Mouse (Mus musculus): ENCODE data around the gene Zfp110. TPM values are rescaled to one million over a fixed set of nuclear protein-coding genes. Genes with fewer than 3 reads are reported as not detected.
"Not testable (repeated sequence)": the region's sequence is repeated elsewhere in the genome, so short reads cannot be mapped to it uniquely, and the experiment has no call there.

Zfp110 gene
- total RNA-seq (2021) = 10 to 100 TPM in 1 of 2 experiments, 1 to 10 TPM in 1; 8.9 to 10.3 TPM
- long read RNA-seq, experiment 1, partial matches to known transcripts = 1 of 3 reads
- long read RNA-seq, experiment 1, other reads (novel, unspliced or antisense) = 1 of 3 reads
- long read RNA-seq, experiment 2, transcript Zfp110-201 (8 exons, 3,591 nt) = major isoform, 6 of 11 reads
- long read RNA-seq, experiment 2, partial matches to known transcripts = 1 of 11 reads
- long read RNA-seq, experiment 2, other reads (novel, unspliced or antisense) = 2 of 11 reads

- DNase-seq = peak; percentile 88
Measured at GRCm38 (mm10) chr7:12834162-12835120, at the start of gene Zfp110. TSS of gene Zfp110 (plus strand) at chr7:12834761.

GRCm38 (mm10) chr7:12787333-12787732 lies 47.2 kb upstream of the Zfp110 start:
- no peak for DNase-seq

- no peak for DNase-seq
Measured at GRCm38 (mm10) chr7:12788025-12788424, 46.5 kb upstream of the Zfp110 start.

DNA sequence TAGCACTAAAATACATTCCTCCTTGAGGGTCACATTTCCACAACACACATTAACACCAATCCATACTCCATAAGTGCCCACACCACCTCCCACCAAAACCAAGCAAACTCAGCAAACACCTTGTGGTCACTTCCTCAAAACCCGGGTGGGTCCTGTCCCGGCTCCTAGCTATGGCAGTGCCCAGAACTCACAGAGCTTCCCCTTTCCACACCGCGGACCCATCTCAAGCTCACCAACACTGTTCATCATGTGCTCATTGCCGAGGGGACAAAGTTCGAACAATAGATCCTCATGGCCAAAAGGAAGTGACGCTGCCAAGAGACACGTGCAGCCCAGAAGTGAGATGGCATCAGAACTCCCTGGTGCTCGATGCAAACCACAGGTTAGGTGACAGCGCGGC lies 41.9 kb upstream of the Zfp110 start:
- not testable (repeated sequence) for DNase-seq

DNA sequence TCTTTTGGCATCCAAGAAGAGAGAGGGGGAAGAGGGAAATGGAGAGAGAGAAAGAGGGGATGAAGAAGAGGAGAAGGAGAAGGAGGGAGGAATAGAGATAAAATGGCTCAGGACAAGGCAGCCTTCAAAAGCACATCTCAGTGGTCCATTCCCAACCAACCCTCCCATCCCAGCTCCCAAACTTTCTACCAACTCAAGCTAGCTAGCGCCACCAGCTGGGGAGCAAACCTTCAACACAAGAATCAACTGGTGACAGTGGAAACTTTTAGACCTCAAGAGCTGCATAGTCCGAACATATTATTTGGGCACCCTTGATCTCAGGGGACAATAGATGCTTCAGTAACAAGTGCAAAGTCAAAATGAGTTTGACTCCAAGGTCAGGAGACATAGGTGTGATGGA lies 36.6 kb upstream of the Zfp110 start:
- no peak for DNase-seq

DNA sequence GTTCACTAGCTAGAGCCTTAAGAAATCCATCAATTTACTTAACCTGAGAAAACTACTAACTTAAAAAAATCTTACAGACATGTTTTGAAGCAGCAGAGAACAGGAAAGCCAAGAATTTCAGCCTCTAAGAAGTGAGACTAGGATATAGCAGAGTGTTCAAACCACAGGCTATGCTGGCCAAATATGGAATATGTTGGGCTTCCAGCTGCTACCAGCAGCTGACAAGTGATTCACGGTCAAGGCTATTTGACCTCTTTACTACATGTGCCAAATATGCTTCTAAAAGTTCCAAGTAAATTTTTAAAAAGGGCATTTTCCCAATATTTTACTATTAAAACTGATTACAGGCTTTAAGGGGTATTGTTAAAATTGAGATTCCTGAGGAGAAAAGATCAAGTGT lies 35.0 kb upstream of the Zfp110 start:
- DNase-seq = no peak

DNA sequence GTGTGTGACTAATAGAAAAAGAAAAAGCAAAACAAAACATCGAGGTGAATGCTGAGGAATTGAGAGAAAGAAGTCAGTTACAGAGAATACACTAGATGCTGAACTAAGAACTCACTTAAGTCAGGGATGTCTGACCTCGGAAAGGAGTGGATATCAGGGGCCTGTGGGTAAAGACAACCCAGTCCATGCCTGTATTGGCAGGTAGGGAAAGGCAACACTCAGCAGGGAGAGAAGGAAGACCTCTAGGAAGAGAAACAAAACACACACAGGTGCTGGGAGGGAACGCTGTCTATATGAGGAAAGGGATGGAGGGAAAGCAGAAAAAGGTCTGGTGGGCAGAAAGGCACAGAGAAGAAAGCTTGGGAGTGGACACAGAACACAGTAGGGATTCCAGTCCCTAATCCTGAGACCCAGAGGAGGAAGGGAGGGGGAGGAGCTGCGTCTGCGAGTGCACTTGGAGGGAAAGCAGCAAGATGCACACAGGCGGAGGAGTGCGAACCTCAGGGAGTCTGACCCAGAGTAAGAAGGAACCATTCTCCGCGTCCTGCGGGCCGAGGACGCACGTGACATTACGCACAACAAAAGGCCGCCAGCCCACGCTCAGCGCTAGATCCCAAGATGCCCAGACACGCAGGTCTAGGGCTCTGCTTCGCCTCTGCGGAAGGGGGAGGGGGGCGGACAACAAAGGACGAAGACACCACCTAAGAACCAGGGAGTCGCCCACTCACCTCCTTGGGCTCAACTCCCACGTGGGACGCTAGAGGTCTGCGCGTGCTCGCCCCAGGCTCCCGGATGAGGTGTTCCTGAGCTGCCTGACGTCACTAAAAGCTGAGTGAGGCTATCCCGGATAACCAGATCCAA lies 31.5 kb upstream of the Zfp110 start, which contains the start of gene Zscan18:
Gene Zscan18, minus strand, starts transcription at position 770 of the 861 bp plus-strand sequence.
- DNase-seq = peak; percentile 49

- no peak for DNase-seq
Measured at GRCm38 (mm10) chr7:12803727-12804071, 30.9 kb upstream of the Zfp110 start.

GRCm38 (mm10) chr7:12815566-12815965 lies 19.0 kb upstream of the Zfp110 start:
- no peak for DNase-seq

DNA sequence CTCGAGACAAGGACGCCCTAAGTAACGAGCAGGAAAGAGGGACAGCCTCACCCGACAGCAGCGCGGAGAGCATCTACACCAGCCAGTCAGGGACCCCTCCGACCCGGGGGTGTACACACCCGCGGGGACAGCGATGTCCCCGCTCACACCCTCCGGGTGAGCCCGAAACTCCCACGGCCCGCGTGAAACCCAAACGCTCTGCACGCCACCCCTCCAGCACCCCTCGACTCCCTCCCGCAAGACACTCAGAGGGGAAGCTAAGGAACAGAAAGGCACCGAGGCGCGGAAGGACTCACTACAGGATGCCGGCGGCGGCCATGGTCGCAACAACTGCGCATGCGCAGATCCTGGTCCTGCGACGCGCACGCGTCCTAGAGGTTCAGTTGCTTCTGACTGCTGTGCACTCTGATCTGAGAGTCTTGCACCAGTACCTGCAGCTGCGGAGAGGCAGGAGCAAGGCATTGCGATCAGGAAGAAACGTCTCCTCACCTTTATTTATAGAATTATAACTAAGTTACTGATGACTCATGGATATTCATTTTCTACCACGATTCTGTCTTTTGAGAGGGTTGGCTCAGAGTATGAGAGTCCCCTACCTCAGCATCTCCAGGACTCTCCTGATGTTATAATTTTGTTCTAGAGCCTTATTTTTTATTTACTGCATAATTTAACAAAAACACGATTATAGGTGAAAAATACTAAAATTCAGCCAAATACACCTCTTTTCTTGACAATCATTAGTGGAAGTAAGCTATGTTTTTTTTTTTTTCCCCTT lies 15.9 kb upstream of the Zfp110 start, which contains the start of gene Zfp329:
Gene Zfp329, minus strand, starts transcription at position 338 of the 775 bp plus-strand sequence.
- peak; percentile 77 for DNase-seq

DNA sequence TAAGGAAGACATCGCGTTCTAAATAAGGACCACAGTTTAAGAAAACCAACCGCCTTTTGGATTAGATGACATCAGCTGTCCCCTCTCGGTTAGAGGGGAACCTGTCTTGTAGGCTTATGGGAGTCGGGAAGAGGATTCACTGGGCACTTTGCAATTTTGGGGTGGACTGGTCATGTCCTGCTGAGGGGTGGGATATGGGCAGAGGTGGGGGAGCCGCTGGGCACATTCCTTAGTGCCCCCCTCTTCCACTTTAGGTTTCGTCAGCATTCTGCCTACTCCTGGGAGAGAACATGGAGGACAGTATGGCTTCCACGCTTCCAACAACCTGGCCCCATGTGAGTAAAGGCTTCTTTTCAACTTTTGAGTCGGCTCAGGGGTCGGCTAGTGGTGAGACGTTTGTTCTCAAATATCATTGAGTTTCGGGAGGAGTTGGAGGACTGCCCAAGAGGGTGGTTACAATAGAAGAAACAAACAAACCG lies 671 bp downstream of the Zfp110 start:
- no peak for DNase-seq

DNA sequence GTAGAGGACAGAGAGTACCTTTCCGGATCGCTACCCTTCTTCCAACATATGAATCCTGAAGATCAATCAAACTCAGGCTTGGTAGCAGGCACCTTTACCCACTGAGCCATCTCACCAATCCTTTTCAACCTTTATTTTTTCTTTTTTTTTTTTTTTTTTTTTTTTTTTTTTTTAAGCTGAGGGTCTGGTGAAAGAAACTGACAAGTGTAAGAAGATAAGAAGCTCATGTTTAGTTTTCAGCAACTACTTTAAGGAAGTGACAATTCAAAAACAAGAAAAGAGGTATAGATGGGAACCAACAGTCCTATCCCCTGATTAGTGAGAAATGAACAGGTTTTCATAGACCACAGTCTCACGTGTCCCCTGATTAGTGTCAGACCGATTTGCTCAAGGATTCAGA lies 1.2 kb downstream of the Zfp110 start:
- DNase-seq = no peak

- no peak for DNase-seq
Measured at GRCm38 (mm10) chr7:12874301-12874700, 39.7 kb downstream of the Zfp110 start.

DNA sequence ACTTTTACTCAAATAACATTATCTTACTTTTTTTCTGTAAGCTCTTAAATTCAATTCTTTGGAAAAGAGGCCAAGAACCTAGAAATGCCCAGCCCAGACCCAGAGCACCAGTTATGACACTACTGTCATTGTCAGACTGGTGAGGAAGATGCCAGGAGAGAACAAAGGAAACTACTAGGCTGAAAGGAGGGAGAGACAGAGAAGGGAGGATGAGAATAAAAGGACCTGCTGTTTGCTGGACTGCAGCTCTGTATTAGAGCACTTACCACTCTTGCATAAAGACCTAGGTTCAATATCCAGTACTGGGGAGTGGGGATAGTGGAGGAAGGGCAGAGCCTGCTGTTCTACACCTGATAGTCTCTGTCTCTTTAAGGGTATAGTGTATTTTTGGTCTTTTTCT lies 45.5 kb downstream of the Zfp110 start:
- DNase-seq = no peak

GRCm38 (mm10) chr7:12880497-12880896 lies 45.9 kb downstream of the Zfp110 start:
- DNase-seq = not testable (repeated sequence)

- peak; percentile 92 for DNase-seq
Measured at GRCm38 (mm10) chr7:12880911-12881660, 46.5 kb downstream of the Zfp110 start, which contains the start of gene Zfp128. TSS of gene Zfp128 (plus strand) at chr7:12881177.

DNA sequence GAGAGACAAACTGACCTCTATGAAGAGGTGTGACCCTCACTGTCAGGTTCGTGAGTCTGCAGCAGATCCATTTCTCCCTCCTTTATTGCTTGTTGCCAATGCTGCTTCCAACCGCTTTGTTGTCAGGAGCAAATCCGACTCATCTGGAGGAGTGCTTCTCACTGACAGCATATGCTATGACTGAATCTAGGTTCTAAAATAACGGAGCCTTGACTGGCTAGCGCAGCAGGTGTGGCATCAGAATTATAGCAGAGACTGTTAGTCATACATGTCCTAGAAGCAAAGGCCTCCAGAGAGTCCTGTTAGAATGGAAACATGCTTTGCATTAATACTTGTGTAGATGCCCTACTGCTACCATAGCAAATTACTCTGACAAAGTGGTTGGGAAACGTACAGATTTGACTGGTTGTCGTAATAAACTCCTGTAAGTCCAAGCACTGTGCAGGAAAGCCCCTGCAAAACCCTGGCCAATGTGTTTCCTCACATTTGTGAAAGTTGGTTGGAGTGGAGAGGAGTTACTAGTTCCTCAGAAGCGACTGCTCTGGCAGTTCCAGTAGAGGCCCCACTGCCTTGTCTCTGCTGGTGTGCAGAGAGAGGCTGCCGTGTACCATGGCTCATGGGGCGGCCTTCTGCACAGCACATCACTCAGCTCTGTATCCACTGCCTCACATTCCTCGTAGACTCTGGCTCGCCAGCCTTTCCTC lies 52.2 kb downstream of the Zfp110 start:
- DNase-seq = no peak

GRCm38 (mm10) chr7:12887585-12887984 lies 53.0 kb downstream of the Zfp110 start:
- no peak for DNase-seq

DNA sequence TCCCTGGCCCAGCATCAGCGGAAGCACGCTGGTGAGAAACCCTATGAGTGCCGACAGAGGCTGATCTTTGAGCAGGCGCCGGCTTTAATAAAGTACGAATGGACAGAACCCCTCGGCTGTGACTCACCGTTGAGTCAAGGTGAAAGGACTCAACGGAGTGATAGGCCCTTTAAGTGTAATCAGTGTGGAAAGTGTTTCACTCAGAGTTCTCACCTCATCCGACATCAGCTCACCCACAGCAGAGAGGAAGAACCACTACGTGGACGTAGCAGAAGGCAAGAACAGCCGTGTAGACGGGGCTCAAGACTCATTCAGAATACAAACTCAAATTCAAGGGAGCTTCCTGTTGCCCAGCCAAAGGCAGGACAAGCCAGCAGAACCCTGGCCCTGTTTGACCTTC lies 56.4 kb downstream of the Zfp110 start:
- no peak for DNase-seq

DNA sequence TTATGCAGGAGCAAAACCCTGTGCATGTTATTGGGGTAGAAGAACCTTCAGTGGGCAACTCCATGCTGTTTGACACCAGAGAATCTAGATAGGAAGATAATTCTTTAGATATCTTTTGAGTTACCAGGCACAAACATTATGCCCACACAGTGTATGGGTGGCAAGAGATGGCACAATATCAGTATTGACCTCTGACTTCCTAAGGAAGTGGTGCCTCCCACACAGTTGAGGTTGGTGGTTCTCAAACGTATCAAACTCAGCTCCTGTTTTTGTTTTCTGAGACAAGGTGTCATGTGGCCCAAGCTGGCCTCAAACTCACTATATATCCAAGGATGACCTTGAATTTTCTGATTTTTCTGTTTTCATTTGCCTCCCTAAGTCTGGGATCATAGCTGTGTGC lies 56.8 kb downstream of the Zfp110 start:
- no peak for DNase-seq

Measured in gastrocnemius, postnatal 25 days (tissue).